In genomic region chr7:16192315-16192714, GRCm38 (mm10) we compare ENCODE assay signal across 7 mouse cellular contexts. TPM values are rescaled to one million over a fixed set of nuclear protein-coding genes. Genes with fewer than 3 reads are reported as not detected.
DNase-seq lines count a peak whose midpoint lies in the region; ATAC-seq lines count a peak whose summit lies in the region.

No protein-coding gene starts in this region.

- H3K4me1 ChIP-seq in midbrain, embryonic 11.5 days (ENCODE audit: control insufficient read depth, insufficient read depth, low read length) = no peaks in the 10 kb centered on the region

- no peak overlapping the region for H3K4me3 ChIP-seq in midbrain, embryonic 11.5 days (ENCODE audit: low read depth, low read length)

- no peaks in the 10 kb centered on the region for H3K9me3 ChIP-seq in midbrain, embryonic 11.5 days (ENCODE audit: control insufficient read depth, low read length)

- H3K9ac ChIP-seq in midbrain, embryonic 11.5 days (ENCODE audit: low read length) = no peak overlapping the region

- 20% methylated on average over 5 of the region's 5 CpGs for WGBS in midbrain, embryonic 11.5 days

- H3K27me3 ChIP-seq in midbrain, embryonic 11.5 days (ENCODE audit: control insufficient read depth, insufficient read depth, low read length) = no peaks in the 10 kb centered on the region

- DNase-seq in R1 (ENCODE audit: low read depth, low spot score) = peak; percentile 63
- peak; percentile 83 for DNase-seq in cerebellum, adult 8-10 months
- peak; percentile 53 to 93 for DNase-seq in frontal cortex, adult 2 months (ENCODE audit: extremely low spot score in 1 of 2, low spot score in 1 of 2)
- DNase-seq in left cerebral cortex, postnatal 10 days (ENCODE audit: extremely low spot score in 1 of 2, low spot score in 2 of 2) = peak; percentile 67 to 71
- DNase-seq in midbrain, embryonic 11.5 days (ENCODE audit: low spot score, missing footprints) = peak; percentile 98
- DNase-seq in skeletal muscle tissue, adult 2 months (ENCODE audit: low read depth, low spot score) = peak; percentile 37

- no peak overlapping the region for H3K27ac ChIP-seq in midbrain, embryonic 11.5 days (ENCODE audit: low read depth, low read length)

- peak; percentile 61 for ATAC-seq in inflammation-experienced regulatory T-cells, adult 6 months
- ATAC-seq in midbrain, embryonic 11.5 days (ENCODE audit: low FRiP score) = peak; percentile 56

- H3K4me2 ChIP-seq in midbrain, embryonic 11.5 days = no peak overlapping the region

- H3K36me3 ChIP-seq in midbrain, embryonic 11.5 days (ENCODE audit: control insufficient read depth, insufficient read depth, low read length) = peaks cover 4% of the 10 kb centered on the region; the same call in 1 of the 2 replicates

- intact Hi-C loops in left cerebral cortex, postnatal 10 days (cut with DNase I) = loop anchor here (2.0 kb wide), 1 partner anchor 70 kb away; no protein-coding TSS in a partner anchor

RNA-seq across cellular contexts. Expression of gene Meis3, which starts 17.4 kb away (rescaled TPM):
- polyA plus RNA-seq in frontal cortex, adult 2 months (2012; rRNA removed) = 83.7 and 85.4 TPM in 2 replicates
- polyA plus RNA-seq in inflammation-experienced regulatory T-cells, adult 6 months (2017; shearing (Covaris generic)) = 10 to 100 TPM in 2 of 3 experiments, 1 to 10 TPM in 1; 8.6 to 23.2 (median 20.8) TPM
- 10 to 100 TPM; 42.4 to 46.4 TPM for total RNA-seq in left cerebral cortex, postnatal 10 days (2021)
- 74.7 and 80.7 TPM in 2 replicates for polyA plus RNA-seq in midbrain, embryonic 11.5 days (2014; fragmentation: Nextera tagmentation; extraction: Ambion mirVana)

RNA-seq across cellular contexts. Expression of gene Dhx34, which starts 29.5 kb away (rescaled TPM):
- polyA plus RNA-seq in frontal cortex, adult 2 months (2012; rRNA removed) = 11.9 and 12.5 TPM in 2 replicates
- polyA plus RNA-seq in inflammation-experienced regulatory T-cells, adult 6 months (2017; shearing (Covaris generic)) = 10 to 100 TPM in 2 of 3 experiments, 1 to 10 TPM in 1; 8.3 to 12.4 (median 11.4) TPM
- total RNA-seq in left cerebral cortex, postnatal 10 days (2021) = 10 to 100 TPM; 10.3 to 10.5 TPM
- 9.0 and 10.3 TPM in 2 replicates for polyA plus RNA-seq in midbrain, embryonic 11.5 days (2014; fragmentation: Nextera tagmentation; extraction: Ambion mirVana)

RNA-seq across cellular contexts. Expression of gene C5ar2, which starts 51.6 kb away (rescaled TPM):
- 0.56 and 0.67 TPM in 2 replicates for polyA plus RNA-seq in frontal cortex, adult 2 months (2012; rRNA removed)
- under 1 TPM in 1 of 3 experiments, not detected in 2; 0.23 TPM for polyA plus RNA-seq in inflammation-experienced regulatory T-cells, adult 6 months (2017; shearing (Covaris generic))
- total RNA-seq in left cerebral cortex, postnatal 10 days (2021) = under 1 TPM; 0.53 to 0.79 TPM
- 0.12 TPM in 1 of 2 replicates, not detected in the other for polyA plus RNA-seq in midbrain, embryonic 11.5 days (2014; fragmentation: Nextera tagmentation; extraction: Ambion mirVana)

Comparison
In these comparisons a context has a peak if more than half of its experiments do, and no peak if none do; other contexts are left out.
1. DNase-seq: peak in every context shown above with its lines; median percentile 98 in midbrain, embryonic 11.5 days; 83 in cerebellum, adult 8-10 months; 73 in frontal cortex, adult 2 months; 69 in left cerebral cortex, postnatal 10 days; 63 in R1; 37 in skeletal muscle tissue, adult 2 months.